Mouse (Mus musculus) liver, embryonic 14.5 days (tissue): Measurements from ENCODE around the gene Gm49395.

Experiments used
- CTCF ChIP-seq: IDR thresholded peaks from 2 replicates; pipeline ENCODE4 v1.5.1; 2016; ENCODE audit warnings: antibody characterized with exemption, low read depth, control low read depth
- EP300 ChIP-seq: IDR thresholded peaks from 2 replicates; pipeline ENCODE4 v1.6.1; 2016; ENCODE audit warnings: antibody characterized with exemption, low read depth

DNA sequence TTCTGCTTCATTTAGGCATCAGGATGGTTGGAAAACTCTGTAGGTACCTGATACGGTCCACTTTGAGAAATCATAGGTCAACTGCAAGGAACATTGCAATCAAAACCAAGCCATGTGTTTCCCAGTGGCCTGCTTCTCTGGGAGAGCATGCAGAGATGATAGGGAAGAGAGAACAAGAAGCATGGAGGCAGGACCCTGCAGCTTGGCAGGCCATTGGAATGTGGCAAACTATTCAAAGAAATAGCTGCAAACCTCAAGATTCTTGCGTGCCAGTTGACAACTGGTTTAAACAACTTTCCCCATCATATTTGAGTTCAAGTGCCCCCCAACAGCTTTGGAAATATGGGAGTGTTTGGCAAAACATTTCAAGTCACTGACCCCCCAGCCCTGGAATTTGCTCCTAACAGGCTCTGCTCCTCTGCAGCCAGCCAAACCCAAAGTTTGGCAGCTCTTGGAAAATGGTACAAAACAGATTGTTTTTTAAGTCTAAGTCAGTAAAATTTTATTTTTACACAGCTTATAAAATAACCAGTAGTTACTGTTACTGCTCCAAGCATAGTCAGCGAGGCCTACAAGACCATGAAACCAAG, 21.6 kb downstream of the Gm49395 start:
- TF ChIP-seq CTCF, result no peak
- no peak for TF ChIP-seq EP300
